Mouse (Mus musculus) CD4-positive helper T cell, adult 2 months (primary cell): ENCODE data around the gene B4galt1.

Experiments used
- DNase-seq: peaks from one replicate; pipeline ENCODE4 v3.0.0-alpha.2; 2012; ENCODE audit warnings: low read depth, missing footprints, low spot score

Gene B4galt1

GRCm38 (mm10) chr4:40872129-40872528 lies 18.3 kb upstream of the B4galt1 start:
- DNase-seq: no peak

GRCm38 (mm10) chr4:40870206-40870605 lies 16.4 kb upstream of the B4galt1 start:
- no peak for DNase-seq

- no peak for DNase-seq
Observed at GRCm38 (mm10) chr4:40868554-40869232, 14.9 kb upstream of the B4galt1 start.

- DNase-seq: no peak
Observed at GRCm38 (mm10) chr4:40864361-40864760, 10.6 kb upstream of the B4galt1 start.

GRCm38 (mm10) chr4:40863340-40863739 lies 9.5 kb upstream of the B4galt1 start:
- no peak for DNase-seq

- DNase-seq: no peak
Observed at GRCm38 (mm10) chr4:40861131-40861530, 7.3 kb upstream of the B4galt1 start.

GRCm38 (mm10) chr4:40857824-40858346 lies 4.1 kb upstream of the B4galt1 start:
- DNase-seq: no peak

- DNase-seq: no peak
Observed at GRCm38 (mm10) chr4:40856571-40856970, 2.8 kb upstream of the B4galt1 start.

- DNase-seq: no peak
Observed at GRCm38 (mm10) chr4:40854387-40854933, 655 bp upstream of the B4galt1 start.

- peak; percentile 68 for DNase-seq
Observed at GRCm38 (mm10) chr4:40852861-40853564, 792 bp downstream of the B4galt1 start.

GRCm38 (mm10) chr4:40852249-40852781 lies 1.5 kb downstream of the B4galt1 start:
- DNase-seq: no peak

- DNase-seq: no peak
Observed at GRCm38 (mm10) chr4:40851763-40852248, 2.0 kb downstream of the B4galt1 start.

GRCm38 (mm10) chr4:40851031-40851762 lies 2.6 kb downstream of the B4galt1 start:
- DNase-seq: no peak

GRCm38 (mm10) chr4:40850582-40850981 lies 3.2 kb downstream of the B4galt1 start:
- no peak for DNase-seq

- DNase-seq: no peak
Observed at GRCm38 (mm10) chr4:40849518-40849917, 4.3 kb downstream of the B4galt1 start.

GRCm38 (mm10) chr4:40848246-40848645 lies 5.6 kb downstream of the B4galt1 start:
- DNase-seq: no peak

GRCm38 (mm10) chr4:40847160-40847559 lies 6.6 kb downstream of the B4galt1 start:
- no peak for DNase-seq

GRCm38 (mm10) chr4:40846143-40846931 lies 7.5 kb downstream of the B4galt1 start:
- peak; percentile 59 for DNase-seq

- peak; percentile 79 for DNase-seq
Observed at GRCm38 (mm10) chr4:40844811-40845751, 8.7 kb downstream of the B4galt1 start.
